Mouse (Mus musculus) hindbrain, embryonic 11.5 days (tissue): Measurements from ENCODE around the gene Kremen1. TPM values are rescaled to one million over a fixed set of nuclear protein-coding genes. Genes with fewer than 3 reads are reported as not detected.

Experiments used
- ATAC-seq: fragments of 200-750 bp; cut with Nextera tagmentation; 2 replicates; pipeline ENCODE4 v1.8.0; 2017; ENCODE audit warnings: mild to moderate bottlenecking, moderate TSS enrichment, moderate library complexity; ENCODE audit not compliant: low FRiP score
- DNase-seq: peaks from one replicate; pipeline ENCODE4 v3.0.0-alpha.2; 2015; ENCODE audit warnings: low spot score
- H3K27ac ChIP-seq: fragments of 300-500 bp; sonication (generic); 2 replicates; pipeline ENCODE4 v1.5.1; 2014; ENCODE audit warnings: mild to moderate bottlenecking, low read depth, low read length
- H3K27me3 ChIP-seq: fragments of 300-500 bp; sonication (generic); 2 replicates; pipeline ENCODE4 v1.6.1; 2014; ENCODE audit warnings: mild to moderate bottlenecking, low read length, moderate library complexity, mixed read lengths; ENCODE audit not compliant: control insufficient read depth, insufficient read depth
- H3K36me3 ChIP-seq: fragments of 300-500 bp; sonication (generic); 2 replicates; pipeline ENCODE4 v1.6.1; 2014; ENCODE audit warnings: mild to moderate bottlenecking, low read length, moderate library complexity, mixed read lengths; ENCODE audit not compliant: control insufficient read depth, insufficient read depth
- H3K4me1 ChIP-seq: fragments of 300-500 bp; sonication (generic); replicated peaks from 2 replicates; pipeline ENCODE4 v1.6.1; 2014; ENCODE audit warnings: low read length, mixed read lengths; ENCODE audit not compliant: control insufficient read depth, insufficient read depth
- H3K4me2 ChIP-seq: fragments of 300-500 bp; sonication (generic); replicated peaks from 2 replicates; pipeline ENCODE4 v1.6.1; 2014; ENCODE audit warnings: mild to moderate bottlenecking, low read depth, low read length
- H3K4me3 ChIP-seq: fragments of 300-500 bp; sonication (generic); 2 replicates; pipeline ENCODE4 v1.5.1; 2014; ENCODE audit warnings: low read depth, low read length
- H3K9ac ChIP-seq: fragments of 300-500 bp; sonication (generic); 2 replicates; pipeline ENCODE4 v1.6.1; 2014; ENCODE audit warnings: low read depth, low read length
- H3K9me3 ChIP-seq: fragments of 300-500 bp; sonication (generic); 2 replicates; pipeline ENCODE4 v1.6.1; 2016; ENCODE audit warnings: low read length; ENCODE audit not compliant: control insufficient read depth
- WGBS: fragments of 180-500 bp; shearing (Covaris S2); extraction: QIAGEN DNeasy Blood & Tissue Kit; methylation state at CpG from one replicate; pipeline ENCODE4 v1.1.7; 2014; 5-methylcytosine and 5-hydroxymethylcytosine counted together
- polyA plus RNA-seq: library from polyadenylated mRNA; unstranded; fragments of >200 nt; fragmentation: Nextera tagmentation; extraction: Ambion mirVana; gene quantifications from 2 replicates; pipeline ENCODE4 v1.2.1, GENCODE M21; 2014

Gene Kremen1
- polyA plus RNA-seq, 1 experiment from 2014 or later, result 6.7 TPM

- no peaks in the 10 kb centered on the region for H3K4me1 ChIP-seq
- H3K9me3 ChIP-seq, result no peaks in the 10 kb centered on the region
- no peak overlapping the region for H3K9ac ChIP-seq
- no peak overlapping the region for H3K4me2 ChIP-seq
- no peak for ATAC-seq
- no peak for DNase-seq
- 83% methylated on average over 20 of the region's 20 CpGs for WGBS
- H3K27ac ChIP-seq, result no peak overlapping the region
- no peak overlapping the region for H3K4me3 ChIP-seq
- no peaks in the 10 kb centered on the region for H3K27me3 ChIP-seq
- no peaks in the 10 kb centered on the region for H3K36me3 ChIP-seq
Observed at GRCm38 (mm10) chr11:5201799-5202680, 59.3 kb downstream of the Kremen1 start.

DNA sequence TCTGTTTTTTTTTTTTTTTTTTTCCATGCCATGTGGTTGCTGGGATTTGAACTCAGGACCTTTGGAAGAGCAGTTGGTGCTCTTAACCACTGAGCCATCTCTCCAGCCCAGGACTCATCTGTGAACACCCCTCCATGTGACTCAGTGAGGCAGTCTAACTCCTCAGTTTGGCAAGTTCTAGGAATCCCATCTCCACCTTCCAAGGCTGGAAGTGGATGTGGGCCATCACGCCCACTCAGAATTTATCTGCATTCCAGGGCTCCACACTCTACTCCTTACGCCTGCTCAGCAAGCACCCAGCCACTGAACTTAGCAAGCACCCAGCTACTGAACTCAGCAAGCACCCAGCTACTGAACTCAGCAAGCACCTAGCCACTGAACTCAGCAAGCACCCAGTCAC is 61.5 kb downstream of the Kremen1 start:
- H3K27ac ChIP-seq, result no peak overlapping the region
- no peak for ATAC-seq
- H3K4me1 ChIP-seq, result no peaks in the 10 kb centered on the region
- H3K4me2 ChIP-seq, result no peak overlapping the region
- DNase-seq, result no peak
- WGBS, result 95% methylated on average over 2 of the region's 2 CpGs
- H3K9me3 ChIP-seq, result no peaks in the 10 kb centered on the region
- H3K27me3 ChIP-seq, result no peaks in the 10 kb centered on the region
- no peak overlapping the region for H3K9ac ChIP-seq
- no peaks in the 10 kb centered on the region for H3K36me3 ChIP-seq
- H3K4me3 ChIP-seq, result no peak overlapping the region

- Histone ChIP-seq H3K36me3 (no peaks in the 10 kb centered on the region), H3K4me2 (no peak overlapping the region), H3K27me3 (no peaks in the 10 kb centered on the region), H3K27ac (no peak overlapping the region), H3K9me3 (no peaks in the 10 kb centered on the region), H3K9ac (no peak overlapping the region), H3K4me3 (no peak overlapping the region), H3K4me1 (no peaks in the 10 kb centered on the region)
- ATAC-seq (no peak), DNase-seq (no peak)
- 81% methylated on average over 5 of the region's 5 CpGs for WGBS
Observed at GRCm38 (mm10) chr11:5197068-5197467, 64.3 kb downstream of the Kremen1 start.

GRCm38 (mm10) chr11:5196583-5196982 is 64.8 kb downstream of the Kremen1 start:
- ATAC-seq (no peak), DNase-seq (no peak)
- Histone ChIP-seq H3K36me3 (no peaks in the 10 kb centered on the region), H3K27ac (no peak overlapping the region), H3K27me3 (no peaks in the 10 kb centered on the region), H3K9me3 (no peaks in the 10 kb centered on the region), H3K4me2 (no peak overlapping the region), H3K4me1 (no peaks in the 10 kb centered on the region), H3K9ac (no peak overlapping the region), H3K4me3 (no peak overlapping the region)
- 64% methylated on average over 7 of the region's 7 CpGs for WGBS

DNA sequence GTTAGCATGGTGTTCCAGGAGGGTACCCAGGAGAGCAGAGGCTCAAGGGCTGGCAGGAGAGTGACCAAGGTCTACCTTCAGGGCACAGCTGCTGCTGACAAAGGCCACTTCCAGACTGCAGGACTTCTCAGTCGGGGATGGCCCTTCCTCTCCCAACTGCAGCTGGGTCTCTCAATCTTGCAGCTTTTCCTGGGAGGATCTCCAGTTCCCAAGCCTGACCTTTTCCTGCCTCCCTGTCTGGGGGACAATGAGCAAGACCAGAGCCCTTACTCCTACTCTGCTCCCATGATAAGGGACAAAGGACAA is 67.8 kb downstream of the Kremen1 start:
- WGBS, result 71% methylated on average over 1 of the region's 1 CpGs
- no peak overlapping the region for H3K9ac ChIP-seq
- H3K4me1 ChIP-seq, result no peaks in the 10 kb centered on the region; the same call in 1 of the 2 replicates
- H3K4me3 ChIP-seq, result no peak overlapping the region
- no peaks in the 10 kb centered on the region for H3K9me3 ChIP-seq
- ATAC-seq (no peak), DNase-seq (no peak)
- H3K27ac ChIP-seq, result no peak overlapping the region
- no peak overlapping the region for H3K4me2 ChIP-seq
- H3K27me3 ChIP-seq, result no peaks in the 10 kb centered on the region
- H3K36me3 ChIP-seq, result no peaks in the 10 kb centered on the region

- Histone ChIP-seq H3K4me2 (no peak overlapping the region), H3K4me1 (no peaks in the 10 kb centered on the region; the same call in 1 of the 2 replicates), H3K9me3 (no peaks in the 10 kb centered on the region), H3K4me3 (no peak overlapping the region), H3K36me3 (no peaks in the 10 kb centered on the region), H3K27ac (no peak overlapping the region), H3K27me3 (no peaks in the 10 kb centered on the region), H3K9ac (no peak overlapping the region)
- DNase-seq, result no peak
- WGBS, result 81% methylated on average over 8 of the region's 8 CpGs
- ATAC-seq, result no peak
Observed at GRCm38 (mm10) chr11:5192840-5193575, 68.3 kb downstream of the Kremen1 start.

DNA sequence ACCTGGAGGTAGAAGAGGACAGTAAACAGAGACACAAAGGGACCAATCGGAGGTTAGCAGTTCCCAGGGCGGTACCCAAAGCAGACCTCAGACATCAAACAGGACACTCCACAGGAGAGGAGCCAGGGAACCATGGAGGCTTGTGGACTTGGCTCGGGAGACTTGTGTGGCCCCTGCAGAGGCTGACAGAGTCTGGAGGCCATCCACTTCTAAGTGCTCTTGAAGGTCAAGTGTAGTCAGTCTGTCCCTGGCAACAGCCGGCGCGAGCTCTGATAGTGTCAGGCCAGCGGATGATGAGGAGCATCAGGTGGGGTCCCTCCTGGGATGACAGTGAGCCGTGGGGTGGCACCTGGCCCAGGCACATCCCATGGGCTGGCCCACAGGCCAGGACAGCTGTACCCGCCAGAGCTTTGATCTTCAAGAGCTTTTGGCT is 69.3 kb downstream of the Kremen1 start:
- H3K9me3 ChIP-seq, result no peaks in the 10 kb centered on the region
- H3K27ac ChIP-seq, result no peak overlapping the region
- H3K27me3 ChIP-seq, result no peaks in the 10 kb centered on the region
- no peaks in the 10 kb centered on the region for H3K36me3 ChIP-seq
- DNase-seq (no peak), ATAC-seq (no peak)
- no peak overlapping the region for H3K4me2 ChIP-seq
- no peak overlapping the region for H3K9ac ChIP-seq
- 63% methylated on average over 9 of the region's 9 CpGs for WGBS
- H3K4me1 ChIP-seq, result no peaks in the 10 kb centered on the region; the same call in 1 of the 2 replicates
- no peak overlapping the region for H3K4me3 ChIP-seq

- no peak overlapping the region for H3K4me2 ChIP-seq
- DNase-seq (no peak), ATAC-seq (no peak)
- no peak overlapping the region for H3K9ac ChIP-seq
- H3K27ac ChIP-seq, result no peak overlapping the region
- no peaks in the 10 kb centered on the region for H3K36me3 ChIP-seq
- no peaks in the 10 kb centered on the region for H3K27me3 ChIP-seq
- H3K4me3 ChIP-seq, result no peak overlapping the region
- 57% methylated on average over 9 of the region's 9 CpGs for WGBS
- H3K9me3 ChIP-seq, result no peaks in the 10 kb centered on the region
- H3K4me1 ChIP-seq, result peaks cover under 1% of the 10 kb centered on the region; the same call in 1 of the 2 replicates
Observed at GRCm38 (mm10) chr11:5189239-5189933, 72.0 kb downstream of the Kremen1 start.
